Mouse (Mus musculus) neural tube, embryonic 15.5 days (tissue): ENCODE results near the gene Triobp. TPM values are rescaled to one million over a fixed set of nuclear protein-coding genes. Genes with fewer than 3 reads are reported as not detected.

Experiments used
- ATAC-seq: fragments of 200-750 bp; cut with Nextera tagmentation; 2 replicates; pipeline ENCODE4 v1.8.0; 2017; ENCODE audit warnings: mild to moderate bottlenecking, moderate TSS enrichment, moderate library complexity; ENCODE audit not compliant: low FRiP score
- H3K27ac ChIP-seq: fragments of 300-500 bp; sonication (generic); replicated peaks from 2 replicates; pipeline ENCODE4 v1.5.1; 2015; ENCODE audit warnings: mild to moderate bottlenecking, inconsistent platforms
- H3K27me3 ChIP-seq: fragments of 300-500 bp; sonication (generic); replicated peaks from 2 replicates; pipeline ENCODE4 v1.6.1; 2015; ENCODE audit warnings: inconsistent platforms
- H3K36me3 ChIP-seq: fragments of 300-500 bp; sonication (generic); 2 replicates; pipeline ENCODE4 v1.6.1; 2015; ENCODE audit warnings: inconsistent platforms
- H3K4me1 ChIP-seq: fragments of 300-500 bp; sonication (generic); 2 replicates; pipeline ENCODE4 v1.6.1; 2015; ENCODE audit warnings: inconsistent platforms
- H3K4me2 ChIP-seq: fragments of 300-500 bp; sonication (generic); 2 replicates; pipeline ENCODE4 v1.6.1; 2015; ENCODE audit warnings: inconsistent platforms, mild to moderate bottlenecking, moderate library complexity
- H3K4me3 ChIP-seq: fragments of 300-500 bp; sonication (generic); replicated peaks from 2 replicates; pipeline ENCODE4 v1.5.1; 2015; ENCODE audit warnings: mild to moderate bottlenecking, inconsistent platforms
- H3K9ac ChIP-seq: fragments of 300-500 bp; sonication (generic); replicated peaks from 2 replicates; pipeline ENCODE4 v1.6.1; 2015; ENCODE audit warnings: mild to moderate bottlenecking, inconsistent platforms
- H3K9me3 ChIP-seq: fragments of 300-500 bp; sonication (generic); replicated peaks from 2 replicates; pipeline ENCODE4 v1.6.1; 2016; ENCODE audit warnings: inconsistent platforms
- WGBS: fragments of 180-500 bp; shearing (Covaris S2); methylation state at CpG from one replicate; pipeline ENCODE4 v1.1.7; 2015; ENCODE audit warnings: mixed read lengths; 5-methylcytosine and 5-hydroxymethylcytosine counted together
- polyA plus RNA-seq: library from polyadenylated mRNA; unstranded; fragments of >200 nt; fragmentation: Nextera tagmentation; extraction: Ambion mirVana; gene quantifications from 2 replicates; pipeline ENCODE4 v1.2.1, GENCODE M21; 2015

Triobp gene
- polyA plus RNA-seq, 1 experiment from 2014 or later = 30.6 TPM

GRCm38 (mm10) chr15:78927021-78927787 is 20.3 kb upstream of the Triobp start:
- WGBS = 26% methylated on average over 15 of the region's 15 CpGs
- Histone ChIP-seq H3K9me3 (no peaks in the 10 kb centered on the region), H3K4me3 (peak overlapping the region; percentile 32), H3K36me3 (no peaks in the 10 kb centered on the region), H3K9ac (no peak overlapping the region), H3K4me1 (peaks cover 34% of the 10 kb centered on the region), H3K27me3 (0 out of 2 replicates have a peak, but pooled peaks cover 3% of the 10 kb centered on the region), H3K4me2 (peak overlapping the region; percentile 67), H3K27ac (peak overlapping the region; percentile 64)
- ATAC-seq = no peak

- H3K36me3 ChIP-seq = no peaks in the 10 kb centered on the region
- H3K4me3 ChIP-seq = peak overlapping the region; percentile 32
- peak overlapping the region; percentile 24; the same call in 1 of the 2 replicates for H3K9ac ChIP-seq
- under 1% methylated on average over 31 of the region's 35 CpGs for WGBS
- 0 out of 2 replicates have a peak, but pooled peaks cover 3% of the 10 kb centered on the region for H3K27me3 ChIP-seq
- H3K27ac ChIP-seq = no peak overlapping the region; the same call in 1 of the 2 replicates
- no peaks in the 10 kb centered on the region for H3K9me3 ChIP-seq
- peaks cover 34% of the 10 kb centered on the region for H3K4me1 ChIP-seq
- no peak for ATAC-seq
- H3K4me2 ChIP-seq = peak overlapping the region; percentile 67
Observed at GRCm38 (mm10) chr15:78927788-78928457, 19.6 kb upstream of the Triobp start.

GRCm38 (mm10) chr15:78928539-78928938 is 19.0 kb upstream of the Triobp start:
- no peak overlapping the region for H3K9ac ChIP-seq
- no peak for ATAC-seq
- WGBS = 54% methylated on average over 8 of the region's 8 CpGs

GRCm38 (mm10) chr15:78930192-78930706 is 17.3 kb upstream of the Triobp start:
- 95% methylated on average over 6 of the region's 6 CpGs for WGBS
- H3K36me3 ChIP-seq = no peaks in the 10 kb centered on the region
- H3K27me3 ChIP-seq = 0 out of 2 replicates have a peak, but pooled peaks cover 3% of the 10 kb centered on the region
- H3K4me2 ChIP-seq = no peak overlapping the region
- peaks cover 37% of the 10 kb centered on the region for H3K4me1 ChIP-seq
- no peak for ATAC-seq
- H3K4me3 ChIP-seq = no peak overlapping the region
- no peak overlapping the region for H3K9ac ChIP-seq
- no peaks in the 10 kb centered on the region for H3K9me3 ChIP-seq
- no peak overlapping the region for H3K27ac ChIP-seq

More at GRCm38 (mm10) chr15:78928539-78928938, 19.0 kb upstream of the Triobp start:
- peaks cover 34% of the 10 kb centered on the region for H3K4me1 ChIP-seq
- no peaks in the 10 kb centered on the region for H3K9me3 ChIP-seq
- H3K27me3 ChIP-seq = 0 out of 2 replicates have a peak, but pooled peaks cover 3% of the 10 kb centered on the region
- no peaks in the 10 kb centered on the region for H3K36me3 ChIP-seq
- H3K27ac ChIP-seq = no peak overlapping the region
- peak overlapping the region; percentile 32; the same call in 1 of the 2 replicates for H3K4me3 ChIP-seq
- H3K4me2 ChIP-seq = peak overlapping the region; percentile 67

GRCm38 (mm10) chr15:78930801-78931426 is 16.6 kb upstream of the Triobp start:
- Histone ChIP-seq H3K9ac (no peak overlapping the region), H3K4me3 (no peak overlapping the region), H3K9me3 (no peaks in the 10 kb centered on the region), H3K4me2 (no peak overlapping the region), H3K4me1 (peaks cover 37% of the 10 kb centered on the region), H3K27me3 (0 out of 2 replicates have a peak, but pooled peaks cover 3% of the 10 kb centered on the region), H3K36me3 (no peaks in the 10 kb centered on the region), H3K27ac (no peak overlapping the region)
- no peak for ATAC-seq
- 88% methylated on average over 7 of the region's 7 CpGs for WGBS

GRCm38 (mm10) chr15:78931577-78931976 is 15.9 kb upstream of the Triobp start:
- Histone ChIP-seq H3K9me3 (no peaks in the 10 kb centered on the region), H3K4me2 (no peak overlapping the region), H3K4me1 (peaks cover 36% of the 10 kb centered on the region), H3K27me3 (0 out of 2 replicates have a peak, but pooled peaks cover 3% of the 10 kb centered on the region), H3K27ac (no peak overlapping the region), H3K36me3 (no peaks in the 10 kb centered on the region), H3K9ac (no peak overlapping the region), H3K4me3 (no peak overlapping the region)
- 30% methylated on average over 3 of the region's 3 CpGs for WGBS
- ATAC-seq = no peak

GRCm38 (mm10) chr15:78934784-78935320 is 12.7 kb upstream of the Triobp start, which contains the start of gene Nol12:
Nol12 (plus strand) TSS chr15:78934933.
- under 1% methylated on average over 41 of the region's 42 CpGs for WGBS
- H3K4me3 ChIP-seq = peak within 1 kb of the TSS; percentile 76
- peak within 1 kb of the TSS; percentile 87 for H3K27ac ChIP-seq
- H3K4me1 ChIP-seq = peaks cover 26% of the 10 kb centered on the region
- peak within 1 kb of the TSS; percentile 72 for H3K9ac ChIP-seq
- H3K27me3 ChIP-seq = no peaks in the 10 kb centered on the region
- H3K9me3 ChIP-seq = no peaks in the 10 kb centered on the region
- peak within 1 kb of the TSS; percentile 68 for H3K4me2 ChIP-seq
- ATAC-seq = peak; percentile 92
- H3K36me3 ChIP-seq = peaks cover 26% of the 10 kb centered on the region

- H3K27ac ChIP-seq = no peak overlapping the region
- H3K4me2 ChIP-seq = 0 out of 2 replicates have a peak overlapping the region, but pooled peaks have one; percentile 68
- ATAC-seq = no peak
- H3K9ac ChIP-seq = no peak overlapping the region
- WGBS = 91% methylated on average over 12 of the region's 12 CpGs
- H3K4me3 ChIP-seq = no peak overlapping the region
- no peaks in the 10 kb centered on the region for H3K27me3 ChIP-seq
- H3K4me1 ChIP-seq = peaks cover 26% of the 10 kb centered on the region
- peaks cover 42% of the 10 kb centered on the region for H3K36me3 ChIP-seq
- H3K9me3 ChIP-seq = no peaks in the 10 kb centered on the region
Observed at GRCm38 (mm10) chr15:78936403-78936802, 11.1 kb upstream of the Triobp start.

- Histone ChIP-seq H3K4me3 (no peak overlapping the region), H3K9me3 (no peaks in the 10 kb centered on the region), H3K4me2 (no peak overlapping the region), H3K27ac (no peak overlapping the region), H3K36me3 (peaks cover 48% of the 10 kb centered on the region), H3K27me3 (no peaks in the 10 kb centered on the region), H3K4me1 (peaks cover 26% of the 10 kb centered on the region), H3K9ac (peak overlapping the region; percentile 20; the same call in 1 of the 2 replicates)
- 86% methylated on average over 10 of the region's 10 CpGs for WGBS
- ATAC-seq = no peak
Observed at GRCm38 (mm10) chr15:78937311-78937710, 10.2 kb upstream of the Triobp start.

- Histone ChIP-seq H3K9me3 (no peaks in the 10 kb centered on the region), H3K4me2 (no peak overlapping the region), H3K4me3 (no peak overlapping the region), H3K36me3 (peaks cover 48% of the 10 kb centered on the region), H3K27me3 (no peaks in the 10 kb centered on the region), H3K27ac (no peak overlapping the region), H3K9ac (no peak overlapping the region; the same call in 1 of the 2 replicates), H3K4me1 (peaks cover 30% of the 10 kb centered on the region)
- WGBS = 72% methylated on average over 2 of the region's 2 CpGs
- no peak for ATAC-seq
Observed at GRCm38 (mm10) chr15:78937963-78938362, 9.6 kb upstream of the Triobp start.

- H3K9me3 ChIP-seq = no peaks in the 10 kb centered on the region
- WGBS = 95% methylated on average over 13 of the region's 13 CpGs
- H3K4me1 ChIP-seq = peaks cover 27% of the 10 kb centered on the region
- no peak overlapping the region for H3K9ac ChIP-seq
- no peaks in the 10 kb centered on the region for H3K27me3 ChIP-seq
- H3K36me3 ChIP-seq = peaks cover 48% of the 10 kb centered on the region
- no peak overlapping the region for H3K4me3 ChIP-seq
- no peak overlapping the region for H3K4me2 ChIP-seq
- no peak overlapping the region for H3K27ac ChIP-seq
- ATAC-seq = no peak
Observed at GRCm38 (mm10) chr15:78940325-78940724, 7.2 kb upstream of the Triobp start.
